Mouse (Mus musculus): ENCODE data around the gene Thada. TPM values are rescaled to one million over a fixed set of nuclear protein-coding genes. Genes with fewer than 3 reads are reported as not detected.
A peak's percentile ranks its signal among the peaks of the same experiment; 100 is the strongest.

Thada gene
- total and polyA plus RNA-seq, 2 experiments from 2014 or later, result 3.3 to 15.7 TPM

GRCm38 (mm10) chr17:84497026-84497425, 31.0 kb upstream of the Thada start:
- H3K4me1 ChIP-seq (ENCODE audit: insufficient read depth, low read length), result no peaks in the 10 kb centered on the region; the same call in 1 of the 2 replicates
- H3K4me2 ChIP-seq (ENCODE audit: low read depth, low read length), result no peak overlapping the region
- WGBS, result 81% methylated on average over 5 of the region's 5 CpGs
- ATAC-seq (no peak), DNase-seq (ENCODE audit: low spot score) (no peak)
- no peak overlapping the region for H3K4me3 ChIP-seq (ENCODE audit: low read length)
- no peak overlapping the region for H3K9ac ChIP-seq (replicated peaks; ENCODE audit: low read length)
- no peak for TF ChIP-seq CTCF (IDR thresholded peaks at IDR 0.05; ENCODE audit: low read depth)
- H3K27ac ChIP-seq, result no peak overlapping the region
- H3K9me3 ChIP-seq (ENCODE audit: low read length), result no peaks in the 10 kb centered on the region
- no peaks in the 10 kb centered on the region for H3K36me3 ChIP-seq (ENCODE audit: insufficient read depth, low read length)
- H3K27me3 ChIP-seq (ENCODE audit: insufficient read depth, low read length), result no peaks in the 10 kb centered on the region

GRCm38 (mm10) chr17:84492255-84492880, 26.4 kb upstream of the Thada start:
- peak; percentile 80 for DNase-seq (ENCODE audit: low spot score)

GRCm38 (mm10) chr17:84487415-84487814, 21.4 kb upstream of the Thada start:
- 84% methylated on average over 2 of the region's 2 CpGs for WGBS
- Histone ChIP-seq H3K27me3 (ENCODE audit: insufficient read depth, low read length) (no peaks in the 10 kb centered on the region), H3K27ac (no peak overlapping the region), H3K9ac (replicated peaks; ENCODE audit: low read length) (no peak overlapping the region), H3K4me1 (ENCODE audit: insufficient read depth, low read length) (no peaks in the 10 kb centered on the region), H3K4me3 (ENCODE audit: low read length) (no peak overlapping the region), H3K36me3 (ENCODE audit: insufficient read depth, low read length) (no peaks in the 10 kb centered on the region), H3K9me3 (ENCODE audit: low read length) (no peaks in the 10 kb centered on the region), H3K4me2 (ENCODE audit: low read depth, low read length) (no peak overlapping the region)
- ATAC-seq, result no peak
- DNase-seq (ENCODE audit: low spot score), result no peak
- no peak for TF ChIP-seq CTCF (IDR thresholded peaks at IDR 0.05; ENCODE audit: low read depth)

More at GRCm38 (mm10) chr17:84492255-84492880, 26.4 kb upstream of the Thada start:
- 0 out of 2 replicates have a peak, but pooled peaks have one; percentile 6 for TF ChIP-seq CTCF (IDR thresholded peaks at IDR 0.05; ENCODE audit: low read depth)
- Histone ChIP-seq H3K4me3 (ENCODE audit: low read length) (no peak overlapping the region), H3K4me2 (ENCODE audit: low read depth, low read length) (no peak overlapping the region), H3K9ac (replicated peaks; ENCODE audit: low read length) (no peak overlapping the region), H3K27me3 (ENCODE audit: insufficient read depth, low read length) (no peaks in the 10 kb centered on the region), H3K4me1 (ENCODE audit: insufficient read depth, low read length) (no peaks in the 10 kb centered on the region), H3K27ac (no peak overlapping the region), H3K9me3 (ENCODE audit: low read length) (no peaks in the 10 kb centered on the region), H3K36me3 (ENCODE audit: insufficient read depth, low read length) (no peaks in the 10 kb centered on the region)
- WGBS, result 15% methylated on average over 5 of the region's 5 CpGs
- ATAC-seq, result peak; percentile 55; the same call in 1 of the 2 replicates

DNA sequence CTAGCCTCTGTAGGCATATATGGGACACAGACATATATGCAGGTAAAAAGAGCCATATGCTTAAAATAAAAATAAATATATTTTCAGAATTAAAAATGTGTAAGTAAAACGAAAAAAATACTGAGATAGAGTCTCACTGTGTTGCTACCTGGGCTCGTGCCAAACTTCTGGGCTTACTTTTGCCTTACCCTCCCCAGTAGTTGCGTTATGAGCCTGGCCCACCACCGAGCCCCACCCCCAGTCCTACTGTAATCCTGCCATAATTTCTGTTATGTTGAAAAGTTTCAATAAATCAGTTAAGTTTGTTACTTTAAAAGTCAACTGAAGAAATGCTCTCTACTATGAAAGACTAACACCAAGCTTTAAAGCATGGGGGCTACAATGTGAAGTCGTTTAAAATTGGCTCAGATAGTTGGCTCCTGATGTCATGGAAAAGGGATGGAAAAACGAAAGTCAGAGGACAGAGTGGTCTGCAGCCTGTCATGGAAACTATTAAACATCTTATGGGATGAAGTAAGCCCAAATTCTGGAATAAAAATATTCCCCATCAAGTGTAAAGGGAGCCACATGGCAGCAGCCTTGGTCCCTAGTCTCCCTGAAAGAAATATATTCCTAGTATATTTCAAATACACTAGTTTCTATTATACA, 17.8 kb upstream of the Thada start:
- DNase-seq (ENCODE audit: low spot score) (no peak), ATAC-seq (no peak)
- H3K9ac ChIP-seq (replicated peaks; ENCODE audit: low read length), result no peak overlapping the region
- no peaks in the 10 kb centered on the region for H3K4me1 ChIP-seq (ENCODE audit: insufficient read depth, low read length)
- WGBS, result 73% methylated on average over 6 of the region's 6 CpGs
- H3K4me3 ChIP-seq (ENCODE audit: low read length), result no peak overlapping the region
- TF ChIP-seq CTCF (IDR thresholded peaks at IDR 0.05; ENCODE audit: low read depth), result no peak
- H3K9me3 ChIP-seq (ENCODE audit: low read length), result no peaks in the 10 kb centered on the region
- no peaks in the 10 kb centered on the region for H3K36me3 ChIP-seq (ENCODE audit: insufficient read depth, low read length)
- H3K27ac ChIP-seq, result no peak overlapping the region
- no peaks in the 10 kb centered on the region for H3K27me3 ChIP-seq (ENCODE audit: insufficient read depth, low read length)
- no peak overlapping the region for H3K4me2 ChIP-seq (ENCODE audit: low read depth, low read length)

DNA sequence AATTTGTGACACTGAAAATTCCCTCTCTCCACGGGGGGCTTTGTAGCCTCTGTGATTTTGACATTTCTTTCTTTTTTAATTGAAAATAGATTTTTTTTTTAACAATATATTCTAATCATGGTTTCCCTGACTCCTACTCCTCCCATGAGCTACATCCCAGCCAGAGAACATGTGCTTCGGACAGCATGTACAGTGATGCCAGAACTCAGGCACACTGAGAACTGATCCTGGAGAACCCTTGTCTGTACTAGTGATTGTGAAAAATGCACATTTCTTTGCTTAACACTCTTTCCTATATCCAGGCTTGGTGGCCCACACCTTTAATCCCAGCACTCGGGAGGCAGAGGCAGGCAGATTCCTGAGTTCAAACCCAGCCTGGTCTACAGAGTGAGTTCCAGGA, 16.8 kb upstream of the Thada start:
- Histone ChIP-seq H3K4me1 (ENCODE audit: insufficient read depth, low read length) (no peaks in the 10 kb centered on the region), H3K27ac (no peak overlapping the region), H3K9ac (replicated peaks; ENCODE audit: low read length) (no peak overlapping the region), H3K4me2 (ENCODE audit: low read depth, low read length) (no peak overlapping the region), H3K27me3 (ENCODE audit: insufficient read depth, low read length) (no peaks in the 10 kb centered on the region), H3K9me3 (ENCODE audit: low read length) (no peaks in the 10 kb centered on the region), H3K36me3 (ENCODE audit: insufficient read depth, low read length) (no peaks in the 10 kb centered on the region), H3K4me3 (ENCODE audit: low read length) (no peak overlapping the region)
- ATAC-seq, result no peak
- no peak for DNase-seq (ENCODE audit: low spot score)
- TF ChIP-seq CTCF (IDR thresholded peaks at IDR 0.05; ENCODE audit: low read depth), result no peak
- WGBS, result 90% methylated on average over 3 of the region's 3 CpGs

DNA sequence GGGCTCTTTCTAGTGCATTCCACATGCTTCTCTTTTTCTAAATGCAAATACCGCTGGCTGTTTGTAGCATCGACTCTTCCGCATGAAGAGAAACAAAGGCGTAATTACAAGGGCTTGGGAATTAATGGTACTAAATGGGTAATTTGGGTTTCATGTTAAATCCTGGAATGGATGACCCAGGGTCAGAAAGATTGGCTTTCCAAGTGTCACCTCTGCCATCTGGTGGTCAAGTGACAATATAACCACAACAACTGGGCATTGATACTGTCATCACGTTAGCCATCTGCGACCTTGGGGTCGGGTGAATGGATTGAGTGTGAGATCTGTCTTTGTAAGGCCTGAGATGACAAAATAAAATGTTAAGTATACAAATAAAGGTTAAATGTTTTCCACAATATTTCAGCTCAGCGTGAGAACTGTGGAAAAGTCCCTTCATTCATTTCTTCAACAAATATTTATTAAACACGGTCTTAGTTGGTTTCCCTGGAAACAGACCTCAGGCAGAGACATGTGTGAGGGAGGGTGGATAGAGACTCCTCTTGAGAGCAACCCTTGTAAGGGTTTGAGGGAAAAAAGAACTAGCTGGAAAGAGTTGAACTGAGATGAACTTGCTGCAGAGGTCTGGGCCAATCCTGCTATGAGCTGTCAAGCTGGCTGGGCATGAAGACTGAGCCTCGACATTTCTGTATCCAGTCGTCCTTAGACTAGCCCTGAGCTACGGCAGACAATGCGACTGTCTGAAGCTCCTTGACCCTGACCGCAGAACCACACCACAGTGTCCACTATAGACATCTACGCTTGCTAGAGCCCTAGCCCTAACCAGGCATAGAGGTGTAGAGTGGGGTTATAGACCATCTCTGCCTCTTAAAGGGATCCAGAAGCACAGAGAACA, 14.7 kb upstream of the Thada start:
- DNase-seq (ENCODE audit: low spot score), result peak; percentile 68
- H3K9ac ChIP-seq (replicated peaks; ENCODE audit: low read length), result no peak overlapping the region
- peak; percentile 64 for ATAC-seq
- no peaks in the 10 kb centered on the region for H3K4me1 ChIP-seq (ENCODE audit: insufficient read depth, low read length)
- H3K36me3 ChIP-seq (ENCODE audit: insufficient read depth, low read length), result no peaks in the 10 kb centered on the region
- H3K27ac ChIP-seq, result no peak overlapping the region
- H3K27me3 ChIP-seq (ENCODE audit: insufficient read depth, low read length), result no peaks in the 10 kb centered on the region
- TF ChIP-seq CTCF (IDR thresholded peaks at IDR 0.05; ENCODE audit: low read depth), result peak; percentile 76
- WGBS, result 35% methylated on average over 15 of the region's 15 CpGs
- no peaks in the 10 kb centered on the region for H3K9me3 ChIP-seq (ENCODE audit: low read length)
- H3K4me2 ChIP-seq (ENCODE audit: low read depth, low read length), result no peak overlapping the region
- no peak overlapping the region for H3K4me3 ChIP-seq (ENCODE audit: low read length)

All from hindbrain, postnatal 0 days (tissue).